Mouse (Mus musculus): ENCODE data around the gene Mex3a. TPM values are rescaled to one million over a fixed set of nuclear protein-coding genes. Genes with fewer than 3 reads are reported as not detected.
A peak's percentile ranks its signal among the peaks of the same experiment; 100 is the strongest.

Mex3a gene
- polyA plus RNA-seq, 1 experiment from 2014 or later, result 20.4 TPM

DNA sequence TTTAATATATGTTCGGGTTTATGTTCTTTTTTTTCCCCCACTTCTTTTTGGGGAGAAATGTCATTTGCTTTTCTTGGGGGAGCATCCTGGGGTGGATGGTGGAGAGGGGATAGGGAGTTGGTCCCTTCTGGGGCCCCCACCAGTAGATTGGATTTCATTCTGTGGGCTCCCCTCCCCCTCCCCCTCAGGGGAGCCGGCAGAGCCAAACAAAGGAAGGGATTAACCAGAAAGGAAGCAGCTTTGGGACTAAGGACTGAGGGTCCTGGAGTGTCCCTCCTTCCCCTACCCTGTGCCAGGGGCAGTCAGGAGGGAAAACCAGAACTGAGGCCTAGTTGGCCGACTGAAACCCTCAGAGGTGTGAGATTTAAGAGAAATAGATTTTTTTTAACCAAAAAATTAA lies 7.2 kb downstream of the Mex3a start:
- Histone ChIP-seq H3K9me3 (ENCODE audit: control insufficient read depth, low read length) (no peaks in the 10 kb centered on the region), H3K4me3 (ENCODE audit: low read length) (no peak overlapping the region), H3K9ac (ENCODE audit: low read depth, low read length) (no peak overlapping the region), H3K36me3 (ENCODE audit: control insufficient read depth, insufficient read depth, low read length) (peaks cover 20% of the 10 kb centered on the region), H3K4me1 (ENCODE audit: control insufficient read depth, insufficient read depth, low read depth, low read length) (peaks cover 52% of the 10 kb centered on the region), H3K4me2 (ENCODE audit: low read length) (no peak overlapping the region), H3K27ac (ENCODE audit: low read depth, low read length) (0 out of 2 replicates have a peak overlapping the region, but pooled peaks have one; percentile 55), H3K27me3 (replicated peaks; ENCODE audit: control insufficient read depth, insufficient read depth, low read length) (no peaks in the 10 kb centered on the region)
- 5% methylated on average over 3 of the region's 3 CpGs for WGBS
- no peak for ATAC-seq

DNA sequence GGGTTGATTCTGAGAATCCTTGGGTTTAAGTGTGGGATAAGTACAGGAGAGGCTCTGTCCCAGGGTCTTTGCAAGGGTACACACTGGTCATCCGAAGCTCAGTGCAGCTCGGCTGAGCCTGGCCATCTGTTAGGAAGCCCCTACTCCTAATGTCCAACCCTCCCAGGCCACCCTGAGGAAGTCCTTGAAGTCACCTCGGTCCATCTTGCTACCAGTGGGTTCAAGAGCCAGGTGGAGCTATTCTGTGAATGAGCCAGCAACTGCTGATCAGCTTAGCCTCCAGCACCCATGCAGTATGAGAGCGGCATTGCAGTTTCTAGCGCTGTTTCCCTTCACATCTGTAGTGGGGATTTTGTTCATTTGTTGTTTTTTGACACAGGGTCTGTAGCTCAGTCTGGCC lies 7.9 kb downstream of the Mex3a start:
- Histone ChIP-seq H3K27ac (ENCODE audit: low read depth, low read length) (peak overlapping the region; percentile 58), H3K9ac (ENCODE audit: low read depth, low read length) (no peak overlapping the region), H3K36me3 (ENCODE audit: control insufficient read depth, insufficient read depth, low read length) (peaks cover 20% of the 10 kb centered on the region), H3K27me3 (replicated peaks; ENCODE audit: control insufficient read depth, insufficient read depth, low read length) (no peaks in the 10 kb centered on the region), H3K4me3 (ENCODE audit: low read length) (no peak overlapping the region), H3K4me1 (ENCODE audit: control insufficient read depth, insufficient read depth, low read depth, low read length) (peaks cover 45% of the 10 kb centered on the region), H3K4me2 (ENCODE audit: low read length) (no peak overlapping the region), H3K9me3 (ENCODE audit: control insufficient read depth, low read length) (no peaks in the 10 kb centered on the region)
- 57% methylated on average over 5 of the region's 5 CpGs for WGBS
- ATAC-seq, result no peak

DNA sequence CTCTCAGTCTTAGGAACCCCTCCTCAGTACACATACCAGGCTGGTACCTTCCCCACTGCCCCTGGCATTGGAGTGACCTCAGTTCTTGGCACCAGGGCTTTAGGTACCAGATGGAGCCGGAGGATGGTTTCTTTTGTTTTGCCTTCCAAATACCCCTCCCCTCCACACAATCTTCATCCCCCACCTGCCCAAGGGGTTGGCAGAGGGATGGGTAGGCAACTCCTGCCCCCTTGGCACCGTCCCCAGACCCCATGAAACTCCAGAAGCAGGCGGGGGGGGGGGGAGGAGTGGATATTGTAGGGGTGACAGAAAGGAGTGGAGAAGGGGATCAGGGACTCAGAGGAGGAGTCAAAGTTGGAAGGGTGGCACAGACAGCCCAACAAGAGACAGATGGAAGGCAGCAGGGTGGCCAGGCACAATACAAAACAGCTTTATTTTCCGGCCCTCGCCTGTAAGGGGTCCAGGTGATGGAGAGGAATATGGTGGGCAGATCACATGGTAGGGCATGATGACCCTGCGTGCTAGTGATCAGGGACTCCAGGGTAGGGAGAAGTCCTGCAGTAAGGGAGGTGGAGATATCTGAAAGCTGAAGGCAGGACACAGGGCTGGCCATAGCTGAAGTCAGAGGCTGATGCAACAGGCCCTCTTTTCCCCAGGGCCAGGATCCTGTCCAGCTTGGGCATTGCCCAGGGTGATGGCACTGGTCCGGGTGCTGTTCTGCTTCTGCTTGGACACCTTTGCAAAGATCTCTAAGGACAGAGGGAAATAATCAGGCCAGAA lies 9.6 kb downstream of the Mex3a start:
- H3K4me3 ChIP-seq (ENCODE audit: low read length), result no peak overlapping the region
- peaks cover 28% of the 10 kb centered on the region for H3K4me1 ChIP-seq (ENCODE audit: control insufficient read depth, insufficient read depth, low read depth, low read length)
- peaks cover 15% of the 10 kb centered on the region for H3K36me3 ChIP-seq (ENCODE audit: control insufficient read depth, insufficient read depth, low read length)
- H3K9me3 ChIP-seq (ENCODE audit: control insufficient read depth, low read length), result no peaks in the 10 kb centered on the region
- 45% methylated on average over 7 of the region's 7 CpGs for WGBS
- H3K27ac ChIP-seq (ENCODE audit: low read depth, low read length), result peak overlapping the region; percentile 16
- H3K4me2 ChIP-seq (ENCODE audit: low read length), result no peak overlapping the region
- no peak overlapping the region for H3K9ac ChIP-seq (ENCODE audit: low read depth, low read length)
- H3K27me3 ChIP-seq (replicated peaks; ENCODE audit: control insufficient read depth, insufficient read depth, low read length), result no peaks in the 10 kb centered on the region
- ATAC-seq, result peak; percentile 69

DNA sequence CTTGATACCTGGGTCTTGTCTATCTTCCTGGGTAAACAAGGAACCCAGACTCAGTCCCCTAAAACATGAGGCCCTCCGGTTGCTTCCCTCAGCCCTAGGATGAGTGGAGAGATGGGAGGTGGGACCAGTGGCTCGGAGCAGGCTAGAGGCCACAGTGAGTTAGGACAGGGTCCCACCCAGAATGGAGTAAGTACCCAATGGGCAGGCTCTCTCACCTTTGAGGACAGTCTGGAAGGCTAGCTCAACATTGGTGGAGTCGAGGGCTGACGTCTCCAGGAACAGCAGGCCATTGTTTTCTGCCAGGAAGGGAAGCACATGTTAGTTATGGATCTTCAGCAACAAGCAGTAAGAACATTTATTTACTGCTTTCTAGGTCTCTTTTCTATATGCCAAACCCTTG lies 10.3 kb downstream of the Mex3a start:
- Histone ChIP-seq H3K9ac (ENCODE audit: low read depth, low read length) (no peak overlapping the region), H3K27me3 (replicated peaks; ENCODE audit: control insufficient read depth, insufficient read depth, low read length) (no peaks in the 10 kb centered on the region), H3K27ac (ENCODE audit: low read depth, low read length) (no peak overlapping the region; the same call in 1 of the 2 replicates), H3K4me3 (ENCODE audit: low read length) (no peak overlapping the region), H3K4me2 (ENCODE audit: low read length) (no peak overlapping the region), H3K4me1 (ENCODE audit: control insufficient read depth, insufficient read depth, low read depth, low read length) (peaks cover 23% of the 10 kb centered on the region), H3K36me3 (ENCODE audit: control insufficient read depth, insufficient read depth, low read length) (peaks cover 10% of the 10 kb centered on the region), H3K9me3 (ENCODE audit: control insufficient read depth, low read length) (no peaks in the 10 kb centered on the region)
- WGBS, result 72% methylated on average over 4 of the region's 4 CpGs
- ATAC-seq, result no peak

DNA sequence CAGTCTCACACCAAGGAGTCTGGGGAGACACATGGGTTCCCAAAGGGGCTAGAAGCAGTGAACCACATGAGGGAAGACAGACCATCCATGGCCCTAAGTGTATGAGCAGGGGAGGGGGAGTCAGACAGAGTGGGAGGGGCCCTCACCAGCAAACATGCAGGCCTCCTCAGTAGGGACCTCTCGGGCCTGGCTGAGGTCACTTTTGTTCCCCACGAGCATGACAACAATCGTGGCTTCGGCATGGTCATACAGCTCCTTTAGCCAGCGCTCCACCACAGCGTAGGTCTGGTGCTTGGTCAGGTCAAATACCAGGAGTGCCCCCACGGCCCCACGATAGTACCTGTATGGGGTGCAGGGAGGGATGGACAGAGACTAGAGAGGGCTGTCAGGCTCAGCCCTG lies 11.0 kb downstream of the Mex3a start:
- no peak for ATAC-seq
- H3K4me1 ChIP-seq (ENCODE audit: control insufficient read depth, insufficient read depth, low read depth, low read length), result peaks cover 22% of the 10 kb centered on the region
- H3K9me3 ChIP-seq (ENCODE audit: control insufficient read depth, low read length), result no peaks in the 10 kb centered on the region
- H3K9ac ChIP-seq (ENCODE audit: low read depth, low read length), result no peak overlapping the region
- no peaks in the 10 kb centered on the region for H3K27me3 ChIP-seq (replicated peaks; ENCODE audit: control insufficient read depth, insufficient read depth, low read length)
- no peak overlapping the region for H3K4me2 ChIP-seq (ENCODE audit: low read length)
- H3K27ac ChIP-seq (ENCODE audit: low read depth, low read length), result no peak overlapping the region
- H3K4me3 ChIP-seq (ENCODE audit: low read length), result no peak overlapping the region
- H3K36me3 ChIP-seq (ENCODE audit: control insufficient read depth, insufficient read depth, low read length), result peaks cover 5% of the 10 kb centered on the region
- WGBS, result 88% methylated on average over 8 of the region's 8 CpGs

DNA sequence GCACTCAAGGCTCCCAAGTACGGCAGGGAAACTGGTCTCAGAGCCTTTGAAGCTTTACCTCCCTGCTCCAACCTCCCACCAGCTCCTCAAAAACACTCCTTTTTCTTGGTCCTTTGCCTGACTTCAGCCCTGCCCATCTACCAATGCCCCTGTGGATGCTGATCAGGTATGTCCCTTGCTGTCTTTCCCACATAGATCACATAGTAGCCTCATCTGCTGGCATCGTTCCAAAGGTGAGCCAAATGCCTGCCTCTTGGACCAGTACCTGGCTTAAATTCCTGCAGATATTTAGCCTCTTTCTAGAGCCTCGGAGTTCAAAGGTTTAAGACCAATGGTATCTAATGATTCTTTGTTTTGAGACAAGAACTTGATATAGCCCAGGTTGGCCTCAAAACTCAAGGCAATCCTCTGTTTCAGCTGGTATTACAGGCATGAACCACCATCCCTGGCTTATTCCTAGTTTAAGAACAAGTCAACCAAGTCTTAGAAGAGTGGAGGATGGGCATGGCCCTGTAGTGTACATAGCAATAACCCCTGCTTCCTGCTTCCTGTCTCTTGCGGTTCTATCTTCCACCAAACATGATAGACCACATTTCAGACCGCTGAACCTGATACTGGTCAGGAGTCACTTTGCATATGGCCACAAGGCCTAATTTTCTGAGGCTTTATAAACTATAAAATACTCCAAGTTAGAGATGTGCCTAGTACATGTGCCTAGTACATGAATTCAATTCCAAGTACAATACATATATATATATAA lies 11.6 kb downstream of the Mex3a start:
- Histone ChIP-seq H3K36me3 (ENCODE audit: control insufficient read depth, insufficient read depth, low read length) (no peaks in the 10 kb centered on the region; the same call in 1 of the 2 replicates), H3K4me3 (ENCODE audit: low read length) (no peak overlapping the region), H3K4me1 (ENCODE audit: control insufficient read depth, insufficient read depth, low read depth, low read length) (peaks cover 15% of the 10 kb centered on the region), H3K9me3 (ENCODE audit: control insufficient read depth, low read length) (no peaks in the 10 kb centered on the region), H3K27ac (ENCODE audit: low read depth, low read length) (no peak overlapping the region), H3K27me3 (replicated peaks; ENCODE audit: control insufficient read depth, insufficient read depth, low read length) (no peaks in the 10 kb centered on the region), H3K9ac (ENCODE audit: low read depth, low read length) (no peak overlapping the region), H3K4me2 (ENCODE audit: low read length) (no peak overlapping the region)
- WGBS, result 77% methylated on average over 5 of the region's 5 CpGs
- no peak for ATAC-seq

DNA sequence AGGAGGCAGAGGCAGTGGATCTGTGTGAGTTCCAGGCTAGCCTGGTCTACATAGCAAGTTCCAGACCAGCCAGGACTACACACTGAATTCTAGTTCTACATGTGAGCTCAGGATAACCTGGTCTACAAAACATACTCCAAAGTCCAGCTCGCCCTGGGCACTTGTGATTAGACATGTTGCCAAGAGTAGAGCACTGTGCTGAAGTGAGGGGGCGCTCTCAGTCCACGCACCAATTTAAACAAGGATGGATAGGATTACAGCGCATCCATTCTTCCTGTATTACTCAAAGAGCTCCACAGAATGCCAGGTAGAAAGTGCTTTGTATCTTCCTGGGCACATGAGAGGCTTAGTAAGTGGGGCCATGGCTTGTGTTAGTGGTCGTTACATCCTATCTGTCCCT lies 12.3 kb downstream of the Mex3a start:
- ATAC-seq, result no peak
- Histone ChIP-seq H3K27ac (ENCODE audit: low read depth, low read length) (no peak overlapping the region), H3K4me2 (ENCODE audit: low read length) (no peak overlapping the region), H3K9ac (ENCODE audit: low read depth, low read length) (no peak overlapping the region), H3K9me3 (ENCODE audit: control insufficient read depth, low read length) (no peaks in the 10 kb centered on the region), H3K27me3 (replicated peaks; ENCODE audit: control insufficient read depth, insufficient read depth, low read length) (no peaks in the 10 kb centered on the region), H3K4me3 (ENCODE audit: low read length) (no peak overlapping the region), H3K4me1 (ENCODE audit: control insufficient read depth, insufficient read depth, low read depth, low read length) (peaks cover 12% of the 10 kb centered on the region), H3K36me3 (ENCODE audit: control insufficient read depth, insufficient read depth, low read length) (no peaks in the 10 kb centered on the region)
- 42% methylated on average over 5 of the region's 5 CpGs for WGBS

DNA sequence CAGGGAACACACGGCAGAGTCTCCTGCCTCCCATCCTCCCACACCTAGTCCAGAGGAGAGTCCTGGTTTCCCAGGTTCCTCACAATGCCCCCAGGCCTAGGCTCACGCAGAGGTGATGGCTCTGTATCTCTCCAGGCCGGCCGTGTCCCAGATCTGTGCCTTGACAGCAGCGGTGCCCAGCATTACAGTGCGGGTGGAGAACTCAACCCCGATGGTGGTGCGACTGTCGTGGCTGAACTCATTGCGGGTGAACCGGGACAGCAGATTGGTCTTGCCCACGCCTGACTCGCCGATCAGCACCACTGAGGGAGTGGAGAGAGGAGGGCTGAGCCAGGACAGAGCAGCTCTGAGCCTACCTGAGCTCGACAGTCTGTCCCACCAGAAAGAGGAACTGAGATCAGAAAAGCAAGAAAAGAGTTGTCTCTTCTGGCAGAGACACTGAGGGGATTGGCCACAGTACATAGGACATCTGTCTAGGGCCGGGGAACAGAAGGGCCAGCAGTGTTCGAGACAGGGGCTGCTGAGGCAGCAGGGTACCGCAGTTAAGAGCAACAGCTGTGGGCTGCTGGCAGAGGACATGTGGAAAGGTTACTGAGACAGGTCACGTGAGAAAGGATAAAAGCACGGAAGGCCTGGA lies 12.9 kb downstream of the Mex3a start:
- no peak overlapping the region for H3K4me3 ChIP-seq (ENCODE audit: low read length)
- no peaks in the 10 kb centered on the region for H3K36me3 ChIP-seq (ENCODE audit: control insufficient read depth, insufficient read depth, low read length)
- no peaks in the 10 kb centered on the region for H3K9me3 ChIP-seq (ENCODE audit: control insufficient read depth, low read length)
- no peak overlapping the region for H3K27ac ChIP-seq (ENCODE audit: low read depth, low read length)
- WGBS, result 70% methylated on average over 20 of the region's 20 CpGs
- H3K27me3 ChIP-seq (replicated peaks; ENCODE audit: control insufficient read depth, insufficient read depth, low read length), result no peaks in the 10 kb centered on the region
- no peak overlapping the region for H3K9ac ChIP-seq (ENCODE audit: low read depth, low read length)
- no peak for ATAC-seq
- no peak overlapping the region for H3K4me2 ChIP-seq (ENCODE audit: low read length)
- H3K4me1 ChIP-seq (ENCODE audit: control insufficient read depth, insufficient read depth, low read depth, low read length), result peaks cover 8% of the 10 kb centered on the region
